Mouse (Mus musculus) retina, embryonic 14.5 days (tissue): ENCODE data around the gene Npr1.

ENCODE experiments used
- DNase-seq: peaks from one replicate; pipeline ENCODE4 v3.0.0-alpha.2; 2015; ENCODE audit warnings: low spot score

Npr1 gene

DNA sequence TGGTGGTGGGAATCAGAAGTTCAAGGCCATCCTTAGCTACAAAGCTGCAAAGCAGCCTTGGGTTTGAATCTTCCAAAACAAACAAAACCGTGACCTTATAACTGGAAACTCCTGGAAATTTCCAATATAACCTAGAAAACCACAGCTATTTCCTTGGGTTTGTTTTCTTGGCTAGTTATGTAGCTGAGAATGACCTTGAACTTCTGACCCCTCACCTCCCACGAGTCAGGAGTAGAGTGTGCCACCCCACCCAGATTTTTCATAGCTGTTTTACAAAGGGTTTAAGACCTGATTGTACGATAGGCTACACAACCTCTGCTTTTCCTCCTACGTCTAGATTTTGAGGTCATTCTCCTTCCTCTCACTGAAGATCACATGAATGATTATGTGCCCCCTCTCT lies 28.5 kb downstream of the Npr1 start:
- DNase-seq = no peak

DNA sequence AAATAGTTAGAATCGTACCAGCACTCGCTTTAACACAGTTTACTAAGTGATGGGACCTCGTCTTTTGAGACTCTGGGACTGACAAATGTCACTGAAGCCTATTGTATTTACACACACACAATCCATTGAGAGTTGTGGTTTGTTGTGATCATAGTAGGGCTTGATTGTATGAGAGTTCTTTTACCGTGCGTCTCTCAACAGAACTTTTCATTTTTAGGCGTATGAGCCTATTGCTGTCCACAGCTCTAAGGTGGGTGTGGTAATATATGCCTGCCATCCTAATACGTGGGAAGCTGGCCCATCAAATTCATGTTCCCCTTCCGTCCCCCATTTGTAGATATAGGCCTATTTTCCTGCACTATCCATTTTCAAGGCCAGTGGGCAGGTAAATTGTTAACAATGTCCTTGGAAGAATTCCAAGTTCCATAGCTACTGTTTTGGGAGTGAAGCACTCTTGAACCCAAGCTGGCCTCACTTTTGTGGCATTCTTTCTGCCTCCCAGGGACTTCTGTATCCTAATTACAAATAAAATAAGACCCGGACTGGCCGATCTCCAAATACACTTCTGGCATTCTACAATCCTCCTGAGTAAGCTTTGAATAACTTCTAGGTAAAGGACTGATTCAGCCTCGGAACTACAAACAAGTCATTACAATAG lies 31.5 kb downstream of the Npr1 start:
- no peak for DNase-seq

DNA sequence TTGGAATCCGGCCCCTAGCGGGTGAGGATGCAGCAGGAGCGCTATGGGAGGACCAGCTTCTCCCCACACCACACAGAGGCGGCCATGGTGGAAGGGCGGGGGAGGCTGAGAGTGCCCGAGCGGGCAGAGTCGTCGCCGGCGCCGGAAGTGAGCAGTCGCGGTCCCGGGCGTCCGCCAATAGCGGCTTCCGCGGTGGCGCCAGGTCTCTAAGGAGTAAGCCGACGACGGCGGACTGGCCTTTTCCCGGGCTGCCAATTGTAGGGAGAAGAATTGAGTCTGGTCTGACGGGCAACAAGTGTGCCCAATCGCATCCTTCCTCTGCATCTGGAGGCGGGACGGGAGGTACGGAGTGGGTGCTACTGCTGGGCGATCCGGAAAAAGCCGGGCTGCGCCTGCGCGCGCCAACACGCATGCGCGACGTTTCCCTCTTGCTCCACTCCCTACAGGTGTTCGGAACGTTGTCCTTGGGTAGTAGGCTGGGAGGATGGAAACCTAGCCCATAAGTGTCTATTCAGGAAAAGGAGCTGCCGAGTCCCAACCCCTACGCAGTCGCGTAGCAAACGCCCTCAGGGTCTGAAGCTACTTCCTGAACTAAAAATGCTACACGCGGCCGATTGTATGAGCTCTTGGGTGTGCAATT lies 32.2 kb downstream of the Npr1 start, which contains the start of gene Ints3:
TSS of gene Ints3 (minus strand) at position 242 of the 640 bp plus-strand sequence.
- peak; percentile 100 for DNase-seq

DNA sequence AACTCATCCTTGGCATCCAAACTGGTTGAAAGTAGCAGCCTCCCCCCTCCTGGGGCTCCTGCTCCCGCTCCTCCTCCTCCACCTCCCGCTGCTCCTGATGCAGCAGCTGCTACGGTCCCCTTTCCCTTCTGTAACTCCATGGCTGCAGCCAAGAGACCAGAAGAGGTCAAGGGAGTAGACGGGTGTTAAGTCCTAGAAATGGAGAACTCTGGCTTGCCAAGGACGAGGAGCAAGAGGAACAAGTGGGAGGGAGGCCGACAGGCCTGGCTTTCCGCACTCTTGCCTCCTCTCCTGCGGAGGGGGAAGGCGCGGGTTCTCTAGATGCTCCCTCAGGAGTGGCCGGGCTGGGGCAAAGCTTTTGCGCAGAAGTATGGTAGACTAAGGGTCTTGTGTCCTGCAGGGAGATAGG lies 32.9 kb downstream of the Npr1 start:
- no peak for DNase-seq

DNA sequence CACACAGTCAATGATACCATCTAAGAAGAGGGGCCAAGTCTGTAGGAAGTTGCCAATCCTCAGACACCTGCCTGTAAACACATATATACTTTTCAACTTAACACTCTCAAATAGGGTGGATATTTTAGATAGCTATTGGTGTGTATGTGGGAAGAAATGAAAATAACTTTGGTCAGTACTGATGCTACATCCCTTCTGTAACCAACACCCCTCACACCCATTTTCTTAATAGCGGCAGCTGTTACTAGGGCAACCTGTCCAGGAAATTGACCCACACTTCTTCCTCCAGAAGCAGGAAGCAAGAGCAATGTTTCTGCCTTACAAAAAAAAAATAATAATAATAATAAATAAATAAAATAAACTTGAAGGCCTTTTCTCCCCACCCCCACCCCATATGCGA lies 33.3 kb downstream of the Npr1 start:
- DNase-seq = no peak

DNA sequence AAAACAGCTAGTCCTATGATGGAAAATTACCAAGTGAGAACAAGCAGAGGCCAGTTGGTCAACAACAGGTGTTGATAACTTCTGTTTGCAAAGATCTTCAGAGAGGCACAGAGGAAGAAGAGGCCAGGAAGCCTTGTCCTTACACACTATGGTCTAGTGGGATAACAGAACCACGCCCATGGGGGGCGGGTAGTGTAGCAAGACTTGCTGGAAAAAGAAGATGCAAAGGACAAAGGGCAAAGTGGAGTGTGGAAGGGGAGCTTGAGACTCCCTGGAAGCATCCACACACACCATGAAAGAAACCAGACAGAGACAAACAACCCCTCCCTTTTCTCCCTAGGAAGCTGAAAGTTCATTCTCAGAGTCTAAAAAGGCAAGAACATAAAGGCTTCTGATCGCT lies 36.1 kb downstream of the Npr1 start:
- no peak for DNase-seq

DNA sequence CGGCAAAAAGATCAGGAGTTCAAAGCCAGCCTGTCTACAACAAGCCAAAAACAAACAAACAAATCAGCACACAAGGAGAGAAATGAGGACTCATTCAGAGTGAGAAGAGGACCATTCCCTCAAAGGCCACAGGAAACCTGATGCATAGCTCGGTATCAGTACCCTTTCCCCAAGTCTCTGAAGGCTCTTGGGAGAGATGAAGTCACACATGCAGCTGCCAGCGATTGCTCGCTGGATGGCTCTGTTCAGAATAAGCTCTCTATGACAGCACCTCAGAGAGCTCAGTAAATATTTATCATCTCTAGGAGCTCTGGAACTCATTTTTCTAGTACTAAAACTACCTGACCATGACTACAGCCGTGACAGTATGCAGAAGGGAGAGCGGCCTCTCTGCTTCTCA lies 37.5 kb downstream of the Npr1 start:
- DNase-seq = no peak

DNA sequence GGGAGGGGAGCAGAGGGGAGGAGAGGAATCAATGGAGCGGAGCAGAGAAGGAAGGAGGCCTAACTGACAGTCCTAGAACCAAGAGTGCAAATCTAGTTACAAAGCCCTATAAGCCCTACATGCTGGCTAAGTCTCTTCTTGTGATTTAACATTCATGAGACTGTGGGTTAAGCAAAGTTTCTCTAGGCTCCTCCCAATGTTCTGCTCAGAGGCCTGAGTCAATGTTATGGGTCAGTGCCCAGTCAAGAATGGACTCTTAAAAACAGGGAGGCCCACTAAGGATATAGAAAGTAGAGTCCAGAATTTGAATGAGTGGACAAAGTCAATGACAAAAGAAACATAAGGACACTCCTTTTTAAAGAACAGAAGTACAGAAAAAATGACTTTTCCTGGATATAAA lies 38.1 kb downstream of the Npr1 start:
- DNase-seq = no peak

DNA sequence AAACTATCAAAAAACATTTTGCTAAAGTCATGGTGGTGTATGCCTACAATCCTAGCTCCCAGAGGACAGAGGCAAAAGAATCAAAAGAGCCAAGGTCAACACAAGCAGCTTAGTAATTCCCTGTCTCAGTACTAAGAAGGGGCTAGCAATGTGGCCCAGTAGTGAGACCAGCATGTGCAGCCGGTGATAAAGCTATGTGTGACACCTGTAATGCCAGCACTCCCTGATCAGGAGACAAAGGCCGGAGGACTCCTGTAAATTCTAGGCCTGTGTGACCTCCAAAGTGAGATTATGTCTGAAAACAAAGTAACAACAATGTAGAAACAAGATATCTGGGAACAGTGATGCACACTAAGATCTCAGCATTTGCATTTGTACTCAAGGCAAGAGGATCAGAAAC lies 40.2 kb downstream of the Npr1 start:
- DNase-seq = no peak

DNA sequence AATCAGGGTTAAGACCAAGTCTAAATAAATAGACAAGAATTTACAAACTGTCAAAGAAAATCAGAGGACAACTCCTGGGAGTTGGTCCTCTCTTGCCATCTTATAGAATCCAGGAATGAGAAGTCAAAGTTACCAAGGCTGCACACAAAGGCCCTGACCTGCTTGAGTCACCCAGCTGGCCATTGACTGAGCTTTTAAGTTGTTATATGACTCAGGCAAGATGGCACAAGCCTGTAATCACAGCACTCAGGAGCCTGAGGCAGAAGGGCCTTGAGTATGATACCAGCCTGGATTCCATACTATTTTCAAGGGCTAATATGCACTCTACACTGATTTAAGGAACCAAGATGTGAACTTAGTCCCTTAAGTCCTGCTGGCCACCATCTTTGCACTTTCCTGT lies 42.1 kb downstream of the Npr1 start:
- DNase-seq = no peak

DNA sequence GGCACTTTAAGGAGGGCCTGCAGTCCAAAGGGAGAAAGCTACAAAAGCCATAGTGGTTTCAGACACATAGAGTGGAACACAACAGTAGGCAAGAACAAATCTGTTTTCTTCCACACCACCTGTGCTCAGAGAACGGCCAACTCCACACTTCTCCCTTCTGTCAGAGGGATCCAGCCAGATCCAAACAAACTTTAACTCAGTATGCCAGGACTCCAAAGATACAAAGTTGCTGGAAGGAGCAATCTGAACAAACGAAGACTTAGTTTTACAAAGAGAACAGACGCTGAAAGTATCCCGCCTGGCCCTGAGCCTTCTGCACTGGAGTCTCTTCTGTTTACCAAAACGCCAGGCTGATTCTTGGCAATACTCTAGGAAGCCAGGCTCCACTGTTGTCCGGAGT lies 45.0 kb downstream of the Npr1 start:
- no peak for DNase-seq

DNA sequence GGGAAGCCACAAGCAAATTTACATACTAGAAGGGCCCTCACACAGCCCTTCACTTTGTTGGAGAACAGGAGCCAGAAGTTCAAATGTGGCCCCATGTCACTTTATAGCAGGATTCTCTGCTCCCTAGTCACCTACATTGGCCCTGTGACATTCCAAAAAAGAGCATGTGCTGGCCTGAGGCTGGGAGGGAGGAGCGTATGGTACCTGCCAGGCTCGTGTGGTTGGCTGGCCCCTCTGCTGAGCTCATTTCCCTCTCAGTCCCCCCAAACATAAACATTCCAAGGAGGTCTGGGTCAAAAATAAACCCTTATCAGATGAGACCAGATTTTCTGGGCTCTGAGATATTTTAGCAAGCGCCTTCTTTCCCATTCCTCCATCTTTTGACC lies 52.7 kb downstream of the Npr1 start:
- no peak for DNase-seq

DNA sequence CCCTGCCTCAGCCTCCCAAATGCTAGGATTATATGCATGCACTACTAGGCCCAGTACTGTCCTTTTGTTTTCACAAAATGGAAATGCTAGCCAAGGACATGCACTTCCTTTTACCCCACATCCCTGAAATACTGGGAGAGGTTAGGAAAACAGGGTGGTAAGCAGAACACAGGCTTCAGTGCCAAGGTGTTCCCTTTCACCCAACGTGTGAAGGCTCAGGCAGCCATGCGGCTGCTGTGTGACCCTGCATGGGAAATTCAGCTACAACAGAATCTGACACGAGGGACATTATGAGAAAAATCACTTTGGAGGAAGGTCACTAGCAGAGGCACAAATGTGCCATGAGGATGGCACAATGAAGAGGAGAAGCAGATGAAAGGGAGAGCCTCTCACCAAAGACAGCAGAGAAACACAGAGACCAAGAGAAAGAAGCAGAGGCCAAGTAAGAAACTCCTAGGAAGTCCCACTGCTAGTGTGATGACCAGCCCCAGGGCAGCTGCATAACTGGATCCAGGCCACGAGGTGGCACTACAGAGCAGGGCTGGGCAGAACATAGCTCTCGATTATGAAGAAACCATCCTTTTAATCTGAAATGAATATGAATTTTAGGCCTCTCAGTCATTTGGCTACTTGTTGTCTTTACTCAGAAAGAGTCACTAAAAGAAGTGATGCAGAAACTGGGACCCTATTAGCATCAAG lies 53.2 kb downstream of the Npr1 start:
- peak; percentile 86 for DNase-seq

DNA sequence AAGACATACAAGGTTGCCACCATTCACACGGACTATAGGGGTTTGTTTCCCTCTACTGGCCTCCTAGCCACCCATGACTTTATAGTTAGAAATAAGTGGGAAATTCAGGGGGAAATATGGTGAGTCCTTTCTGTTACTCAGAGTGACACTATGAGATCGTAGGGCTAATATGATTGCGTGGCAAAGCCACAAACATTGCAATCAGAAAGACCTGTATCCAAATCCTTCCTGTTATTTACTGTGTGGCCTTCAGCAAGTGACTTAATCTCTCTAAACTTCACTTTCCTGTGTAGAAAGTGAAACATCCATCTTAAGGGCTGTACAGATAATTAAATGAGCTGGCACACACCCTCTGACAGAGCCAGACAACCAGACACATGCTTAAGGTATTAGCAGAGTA lies 56.9 kb downstream of the Npr1 start:
- no peak for DNase-seq

DNA sequence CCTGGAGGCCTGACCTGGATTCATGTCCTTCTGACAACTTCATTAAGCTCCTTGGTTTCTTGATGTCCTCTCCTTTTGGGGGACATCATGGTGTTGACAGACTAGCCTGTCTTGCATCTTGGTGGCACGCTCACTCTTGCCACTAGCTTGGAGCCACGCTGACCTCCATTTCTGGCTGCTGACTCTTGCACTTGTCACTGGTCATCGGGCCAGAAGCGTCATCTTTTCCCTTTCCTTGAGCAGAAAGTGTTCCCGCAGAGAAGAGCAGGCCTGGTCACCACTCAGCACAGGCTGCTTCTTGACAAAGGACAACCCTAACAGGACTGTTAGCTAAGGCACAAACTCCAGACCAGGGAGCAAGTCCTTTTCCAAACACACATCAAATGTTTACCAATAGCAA lies 59.3 kb downstream of the Npr1 start:
- DNase-seq = no peak

DNA sequence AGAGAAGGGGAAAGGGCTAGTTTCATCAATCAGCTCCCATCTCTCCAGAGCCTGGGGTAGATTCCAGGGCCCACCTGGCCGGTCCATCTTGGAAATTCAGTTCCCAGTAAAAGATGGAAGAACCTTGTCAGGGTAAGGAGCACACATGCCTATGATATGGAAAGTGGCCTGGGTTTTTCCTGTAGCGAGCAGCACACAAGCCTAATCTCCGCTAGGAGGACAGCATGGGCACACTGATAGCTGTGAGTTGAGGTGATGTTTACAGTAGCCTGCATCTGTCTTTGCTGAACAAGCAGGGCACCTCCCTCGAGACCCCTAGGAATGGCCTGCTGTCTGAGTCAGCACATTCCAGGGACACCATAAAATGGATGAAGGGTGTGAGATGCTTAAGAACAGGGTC lies 61.1 kb downstream of the Npr1 start:
- no peak for DNase-seq

DNA sequence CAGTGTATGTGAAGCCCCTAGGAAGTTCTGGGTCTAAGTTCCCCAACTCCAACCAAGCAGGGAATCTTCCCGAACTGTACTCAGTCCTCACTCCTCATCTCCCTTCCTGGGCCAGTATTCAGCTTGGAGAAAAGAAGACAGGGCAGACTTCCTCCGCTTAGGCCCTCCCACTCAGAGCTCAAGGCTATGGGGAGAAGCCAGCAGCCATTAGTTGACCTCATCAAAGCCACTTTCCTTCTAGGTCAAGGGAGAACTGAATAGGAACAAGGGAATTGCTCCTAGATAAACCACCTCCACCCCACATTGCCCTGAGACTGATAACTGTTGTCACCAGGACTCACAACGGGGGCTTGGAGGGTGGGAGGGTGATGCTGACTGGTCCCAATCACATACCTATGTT lies 61.5 kb downstream of the Npr1 start:
- DNase-seq = no peak

DNA sequence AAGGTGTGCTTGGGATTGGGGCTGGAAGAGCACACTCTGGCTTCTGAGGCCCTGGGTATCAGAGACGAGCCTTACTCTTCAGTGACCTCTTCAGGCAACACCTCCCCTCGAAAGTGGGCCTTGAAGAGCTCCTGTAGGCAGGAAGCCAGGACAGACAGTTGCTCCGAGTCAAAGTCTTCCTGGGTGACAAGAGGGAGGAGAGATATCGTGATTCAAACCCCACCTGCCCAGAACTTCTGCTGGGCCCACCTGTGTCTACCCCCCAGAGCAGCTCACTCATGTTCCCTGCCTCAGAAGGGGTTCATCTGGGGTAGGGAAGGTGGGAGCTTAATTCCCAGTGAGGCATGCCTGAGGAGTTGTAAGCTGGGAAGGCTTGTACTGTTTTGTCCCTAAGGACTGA lies 64.7 kb downstream of the Npr1 start:
- no peak for DNase-seq
